Mouse (Mus musculus): ENCODE results near the gene Hist1h2ba.

Hist1h2ba gene

DNA sequence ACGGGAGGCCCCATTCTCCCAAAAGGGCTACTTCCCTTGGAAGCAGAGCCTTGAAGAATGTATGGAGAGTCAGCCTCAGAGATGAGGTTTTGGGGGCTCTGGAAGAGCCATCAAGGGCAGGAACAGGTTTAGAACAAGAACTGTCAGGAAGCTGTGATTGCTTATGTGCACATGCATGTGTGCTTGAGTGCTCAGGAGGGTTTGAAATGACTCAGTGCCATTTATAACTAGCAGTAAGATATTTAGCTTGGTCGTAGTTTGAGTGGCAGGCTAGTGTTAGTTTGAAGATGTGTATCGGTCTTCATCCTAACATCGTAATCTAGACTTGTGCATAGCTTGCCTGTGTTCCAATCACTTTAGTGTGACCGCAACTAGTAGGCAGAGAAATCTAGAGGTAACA lies 27.1 kb downstream of the Hist1h2ba start:
- no peak for DNase-seq (ENCODE audit: low read depth, low spot score)

DNA sequence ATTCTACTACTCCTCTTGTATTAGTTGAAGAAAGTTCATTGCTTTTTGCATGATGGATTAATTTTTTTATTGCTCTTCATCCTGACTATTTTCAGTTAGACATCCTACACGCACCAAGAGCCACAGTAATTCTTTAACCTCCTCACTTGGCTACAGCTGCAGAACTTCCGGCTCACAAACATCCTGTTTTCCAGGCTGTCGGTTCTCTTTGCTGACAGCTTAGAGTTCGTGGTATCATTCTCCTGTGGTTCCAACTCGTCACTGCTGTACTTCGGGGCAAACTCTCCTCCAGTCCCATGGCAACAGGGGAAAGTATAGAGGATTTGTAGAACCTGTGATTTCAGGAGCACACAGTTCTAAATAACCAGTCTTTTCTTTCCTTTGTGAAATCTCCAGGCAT lies 35.7 kb downstream of the Hist1h2ba start:
- DNase-seq (ENCODE audit: low read depth, low spot score) = no peak

DNA sequence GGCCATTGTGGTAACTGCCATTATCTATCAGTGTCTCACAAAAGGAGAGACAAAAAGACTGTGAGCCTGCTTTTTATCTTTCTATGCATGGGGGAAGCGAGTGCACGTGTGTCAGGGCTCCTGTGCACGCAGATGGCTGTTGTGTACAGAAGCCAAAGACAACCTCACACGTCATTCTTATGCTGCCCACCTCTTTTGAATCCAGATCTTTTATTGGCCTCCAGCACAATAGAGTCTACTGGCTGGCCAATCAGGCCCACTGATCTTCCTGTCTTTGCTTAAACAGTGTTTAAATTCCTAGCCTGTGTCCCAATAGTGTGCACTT lies 40.7 kb downstream of the Hist1h2ba start:
- no peak for DNase-seq (ENCODE audit: low read depth, low spot score)

DNA sequence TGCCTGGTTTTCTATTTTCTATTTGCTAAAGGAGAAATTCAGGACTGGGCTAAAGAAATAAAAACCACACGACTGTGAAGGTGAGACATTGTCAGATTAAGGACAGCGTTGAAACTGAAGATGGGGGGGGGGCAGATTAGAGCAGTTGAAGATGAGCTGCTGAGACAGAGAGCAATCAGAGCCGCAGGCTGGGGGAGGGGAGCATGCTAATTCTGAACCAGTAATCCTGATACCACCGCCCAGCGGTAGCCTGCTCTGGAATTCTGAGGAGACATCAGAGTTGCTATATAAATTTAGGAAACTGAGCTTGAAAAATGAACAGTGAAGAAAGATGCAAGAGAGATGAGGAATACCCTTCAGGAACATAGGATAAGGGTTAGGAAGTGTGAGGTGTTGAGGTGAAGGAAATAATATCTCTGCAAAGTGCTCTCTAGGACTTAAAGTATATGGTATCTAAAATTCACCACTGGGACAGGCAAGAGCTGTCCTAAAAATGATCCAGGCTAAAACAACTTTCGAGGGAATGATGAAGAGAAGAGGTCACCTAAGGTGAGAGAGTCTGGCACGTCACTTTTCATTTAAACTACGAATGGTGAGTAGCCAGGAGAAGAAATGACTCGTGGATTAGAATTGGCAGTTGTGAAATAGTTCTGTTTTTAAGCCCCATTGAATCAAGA lies 41.2 kb downstream of the Hist1h2ba start:
- DNase-seq (ENCODE audit: low read depth, low spot score) = no peak

DNA sequence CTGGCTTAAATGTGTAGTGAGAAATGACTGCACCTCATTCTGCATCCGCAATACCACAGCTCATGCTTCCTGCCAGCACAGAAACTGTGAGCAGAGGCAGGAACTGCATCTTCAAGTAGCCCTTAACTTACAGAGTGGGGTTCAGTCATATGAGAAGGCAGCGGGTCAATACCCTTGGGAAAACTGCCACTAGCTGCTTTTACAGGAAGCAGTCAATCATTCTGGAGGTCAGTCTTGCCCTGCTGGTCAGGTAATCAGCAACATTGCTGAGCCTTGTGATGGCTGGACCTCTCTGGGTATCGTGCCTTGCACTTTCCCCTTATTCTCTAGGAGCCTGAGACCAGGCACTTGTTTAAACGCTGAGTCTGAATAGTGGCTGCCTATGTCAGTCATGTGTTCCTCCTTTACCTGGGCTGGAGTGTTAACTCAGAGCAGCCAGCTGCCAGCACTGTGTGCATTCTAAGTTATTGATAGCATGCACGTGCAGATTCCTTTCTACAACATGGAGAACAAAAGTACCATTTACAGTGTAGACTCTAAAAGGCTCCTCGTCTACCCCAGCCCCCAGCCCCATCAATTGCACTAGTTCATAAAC lies 44.8 kb downstream of the Hist1h2ba start:
- no peak for DNase-seq (ENCODE audit: low read depth, low spot score)

DNA sequence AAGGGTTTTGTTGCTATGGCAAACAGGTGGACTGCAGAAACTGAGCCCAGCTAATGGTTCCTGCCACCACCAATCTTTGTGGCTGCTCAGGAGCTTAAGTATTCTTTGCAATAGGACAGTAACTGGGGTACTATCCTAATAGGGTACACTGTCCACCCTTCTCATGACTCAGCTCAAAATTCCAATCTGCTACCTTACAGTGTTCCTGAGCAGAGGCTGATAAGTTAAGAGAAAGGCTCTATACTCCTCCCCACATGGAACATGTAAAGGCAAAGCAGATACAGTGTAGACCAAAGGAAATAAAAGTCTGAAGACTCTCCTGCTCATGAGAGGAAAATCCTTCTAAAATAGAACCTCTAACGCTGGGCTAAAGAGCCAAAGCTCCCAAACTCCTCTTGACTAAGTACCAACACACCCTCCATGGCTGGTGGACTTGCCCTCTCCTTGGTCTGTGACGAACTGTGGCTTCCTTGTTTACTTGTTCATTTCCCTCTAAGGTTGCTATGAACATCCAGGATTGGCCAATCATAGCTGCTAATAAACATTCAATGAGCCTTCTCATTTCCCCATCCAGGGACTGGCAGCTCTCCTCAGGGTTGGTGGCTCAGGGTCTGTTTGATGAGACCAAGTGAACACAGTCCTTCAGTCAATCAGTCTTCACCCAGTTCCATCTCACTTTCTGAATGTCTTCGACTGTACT lies 46.8 kb downstream of the Hist1h2ba start:
- DNase-seq (ENCODE audit: low read depth, low spot score) = no peak

DNA sequence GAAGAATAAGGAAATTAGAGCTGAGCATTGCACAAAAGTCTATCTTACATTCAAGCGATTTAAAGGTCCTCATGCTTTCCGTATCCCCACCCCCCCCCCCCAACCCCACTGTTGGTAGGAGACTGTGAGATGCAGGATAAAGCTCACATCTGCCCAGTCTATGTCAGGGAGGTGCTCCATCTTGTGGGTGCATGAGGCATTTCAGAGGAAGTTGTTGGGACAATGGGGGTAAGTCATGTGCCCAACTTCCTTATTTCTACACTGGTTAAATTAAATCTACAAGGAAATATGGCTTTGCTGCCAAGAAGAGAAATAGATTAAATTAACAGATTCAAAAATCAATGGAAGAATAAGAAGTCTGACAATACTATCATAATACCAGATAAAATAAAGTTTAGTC lies 48.4 kb downstream of the Hist1h2ba start:
- peak; percentile 32 for DNase-seq (ENCODE audit: low read depth, low spot score)
